Mouse (Mus musculus): ENCODE measurements around the gene Calcoco1.
A peak's percentile ranks its signal among the peaks of the same experiment; 100 is the strongest.

The Calcoco1 gene

DNA sequence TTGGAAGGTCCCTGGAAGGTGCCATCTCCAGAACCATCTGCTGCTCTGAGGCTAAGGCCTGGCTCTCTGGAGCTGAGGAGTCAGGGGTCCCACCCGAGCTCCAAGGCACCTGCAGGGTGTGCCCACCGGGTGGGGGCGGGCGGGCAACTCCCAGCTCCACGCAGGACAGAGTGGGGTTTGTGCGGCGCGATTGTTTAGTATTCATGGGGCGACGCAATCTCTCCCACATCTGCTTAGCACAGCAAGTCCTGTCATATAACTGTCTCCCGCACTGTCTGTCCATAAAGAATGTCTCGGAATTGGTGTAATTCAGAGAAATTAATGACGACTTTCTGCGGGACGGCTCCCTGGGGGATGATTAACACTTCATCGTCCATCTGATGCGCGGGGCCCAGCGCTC, 15.1 kb upstream of the Calcoco1 start:
- no peak for DNase-seq (ENCODE audit: low spot score)

DNA sequence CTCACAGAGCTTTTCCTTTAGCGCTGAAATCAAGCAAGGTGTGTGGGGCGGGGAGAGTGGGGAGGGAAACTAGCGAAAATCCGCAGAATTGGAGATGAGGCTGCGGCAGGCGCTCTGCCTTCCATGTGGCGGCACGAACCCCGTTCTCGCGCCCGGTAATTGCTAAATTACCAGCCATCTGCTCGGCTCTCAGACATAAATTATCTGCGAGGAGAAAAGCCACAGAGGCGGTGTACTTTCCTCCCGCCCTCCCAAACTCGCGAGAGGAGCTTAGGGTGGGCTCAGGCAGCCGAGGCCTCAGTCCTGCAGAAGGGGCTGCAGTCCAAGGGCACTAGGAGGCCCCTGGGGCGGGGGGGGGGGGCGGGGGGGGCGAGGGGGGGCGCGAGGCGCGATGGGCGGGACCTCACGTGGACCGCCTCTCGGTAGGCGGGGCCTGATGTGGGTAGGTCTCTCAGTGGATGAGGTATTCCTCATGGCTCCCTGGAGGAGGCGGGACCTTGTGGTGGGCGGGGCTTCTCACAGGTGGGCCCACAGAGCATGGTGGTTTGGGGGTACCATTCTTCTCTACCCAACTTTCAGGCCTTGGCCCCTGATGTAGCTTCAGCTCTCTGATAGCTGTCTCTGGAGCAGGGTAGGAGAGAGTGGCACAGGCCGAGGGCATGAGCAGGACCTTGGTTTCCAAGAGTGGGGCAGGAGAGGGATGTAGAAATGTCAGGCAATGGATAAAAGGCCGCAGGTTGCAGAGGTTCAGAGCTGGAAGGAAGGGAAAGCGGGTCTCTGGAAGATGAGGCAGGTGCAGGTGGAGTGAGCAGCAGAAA, 14.4 kb upstream of the Calcoco1 start:
- DNase-seq (ENCODE audit: low spot score) = peak; percentile 66

DNA sequence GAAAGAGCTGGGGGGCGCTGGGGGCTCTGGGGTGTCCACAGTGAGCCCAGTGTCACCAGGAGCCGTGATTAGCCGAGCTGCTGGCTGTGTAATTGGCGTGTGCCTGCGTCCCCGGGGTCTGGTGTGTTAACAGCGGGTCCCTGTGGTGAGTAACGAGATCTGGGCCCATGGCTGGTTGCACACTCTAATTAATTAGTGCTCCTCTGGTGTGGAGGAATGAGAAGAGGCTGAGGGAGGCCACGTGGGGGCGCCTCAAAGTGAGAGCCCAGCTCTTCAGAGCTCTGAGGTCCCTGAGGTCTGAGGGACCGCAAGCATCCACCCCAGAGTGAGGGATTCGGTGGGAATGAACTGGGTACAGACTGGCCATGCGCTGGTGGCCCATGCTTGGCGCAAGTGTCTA, 13.1 kb upstream of the Calcoco1 start:
- peak; percentile 36 for DNase-seq (ENCODE audit: low spot score)

DNA sequence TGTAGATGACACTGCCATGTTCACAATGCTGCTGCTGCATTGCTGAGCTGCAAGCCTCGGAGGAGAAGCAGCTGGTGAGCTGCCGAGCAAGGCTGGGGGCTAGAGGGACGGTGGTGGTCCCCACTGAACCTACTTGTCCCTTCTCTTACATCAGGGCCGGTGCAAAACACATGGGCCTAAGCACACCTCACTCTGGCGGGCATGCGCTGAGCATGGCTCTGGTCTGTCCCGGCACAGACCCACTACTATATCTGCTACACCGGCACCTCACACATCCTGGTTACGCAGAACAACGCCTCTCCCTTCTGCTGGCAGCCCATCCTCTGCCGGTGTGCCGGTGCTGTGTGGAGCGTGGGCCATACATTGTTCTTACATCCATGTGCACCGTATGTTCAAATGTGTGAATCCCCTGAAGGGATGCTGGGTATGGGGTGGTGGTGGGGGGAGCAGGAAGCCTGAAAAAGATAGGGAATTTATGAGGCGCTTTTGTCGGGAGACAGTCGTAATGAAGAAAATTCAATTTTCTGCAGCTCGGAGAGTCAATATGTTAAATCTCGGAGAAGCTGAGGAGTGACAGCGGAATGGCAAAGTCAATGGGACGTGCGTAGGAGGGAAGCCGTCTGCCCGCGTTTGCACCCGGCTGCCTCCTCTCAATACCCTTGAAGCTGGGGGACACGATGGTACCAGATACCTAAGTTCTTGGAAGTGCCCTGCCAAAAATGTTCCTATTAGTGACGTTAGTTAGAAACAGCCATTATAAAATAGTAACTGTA, 12.0 kb upstream of the Calcoco1 start:
- no peak for DNase-seq (ENCODE audit: low spot score)

DNA sequence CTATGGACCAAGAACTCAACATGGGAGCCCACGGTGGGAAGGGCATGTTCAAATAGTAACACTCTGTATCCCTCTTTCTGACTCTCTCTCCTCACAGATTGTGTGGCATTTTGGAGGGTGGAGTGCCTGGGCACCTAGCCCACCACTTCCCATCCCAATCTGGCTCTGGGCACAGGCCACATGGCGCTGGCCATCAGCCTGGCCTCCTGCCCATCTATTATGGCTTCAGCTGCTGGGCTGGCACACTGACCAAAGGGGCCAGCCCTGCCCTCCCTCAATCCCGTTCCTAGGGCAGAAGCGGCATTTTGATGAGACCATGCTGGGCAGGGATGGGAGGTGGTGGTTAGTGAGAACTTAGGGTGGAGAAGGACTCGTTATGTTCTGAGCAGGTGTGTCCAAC, 11.3 kb upstream of the Calcoco1 start:
- DNase-seq (ENCODE audit: low spot score) = no peak

DNA sequence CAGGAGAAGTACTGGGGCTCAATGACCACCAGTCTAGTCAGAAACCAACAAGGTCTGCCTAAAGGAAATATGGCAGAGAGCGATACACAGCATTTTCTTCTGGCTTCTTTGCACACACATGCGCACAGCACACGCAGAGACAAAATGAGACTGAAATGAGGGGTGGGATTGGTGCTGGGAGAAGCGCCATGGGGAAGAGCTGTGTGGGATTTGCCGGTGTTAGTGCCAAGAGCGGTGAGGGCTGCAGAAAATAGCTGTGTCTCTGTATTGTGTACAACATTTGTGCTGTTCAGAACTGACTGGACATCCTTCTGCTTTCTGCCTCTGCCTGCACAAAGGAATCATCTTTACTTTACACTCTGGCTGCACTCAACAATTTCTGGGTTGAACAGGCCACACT, 10.4 kb upstream of the Calcoco1 start:
- DNase-seq (ENCODE audit: low spot score) = no peak

DNA sequence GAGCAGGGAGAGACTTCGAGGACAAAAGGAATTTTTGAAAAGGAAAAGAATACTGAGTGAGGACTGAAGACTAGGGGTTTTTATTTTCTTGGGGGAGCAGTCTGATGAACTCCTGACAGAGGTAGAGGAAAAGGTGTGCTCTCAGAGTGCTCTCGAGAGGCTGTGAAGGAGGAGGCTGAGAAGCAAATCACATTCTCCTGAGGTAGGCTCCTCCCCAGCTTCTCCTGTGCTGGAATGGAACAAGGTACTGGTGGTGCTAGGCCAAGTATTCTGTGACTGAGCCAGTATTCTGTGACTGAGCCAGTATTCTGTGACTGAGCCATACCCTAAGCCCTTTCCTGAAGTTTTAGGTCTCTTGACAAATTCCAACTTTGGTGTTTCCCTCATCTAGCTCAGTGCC, 6.0 kb upstream of the Calcoco1 start:
- no peak for DNase-seq (ENCODE audit: low spot score)

DNA sequence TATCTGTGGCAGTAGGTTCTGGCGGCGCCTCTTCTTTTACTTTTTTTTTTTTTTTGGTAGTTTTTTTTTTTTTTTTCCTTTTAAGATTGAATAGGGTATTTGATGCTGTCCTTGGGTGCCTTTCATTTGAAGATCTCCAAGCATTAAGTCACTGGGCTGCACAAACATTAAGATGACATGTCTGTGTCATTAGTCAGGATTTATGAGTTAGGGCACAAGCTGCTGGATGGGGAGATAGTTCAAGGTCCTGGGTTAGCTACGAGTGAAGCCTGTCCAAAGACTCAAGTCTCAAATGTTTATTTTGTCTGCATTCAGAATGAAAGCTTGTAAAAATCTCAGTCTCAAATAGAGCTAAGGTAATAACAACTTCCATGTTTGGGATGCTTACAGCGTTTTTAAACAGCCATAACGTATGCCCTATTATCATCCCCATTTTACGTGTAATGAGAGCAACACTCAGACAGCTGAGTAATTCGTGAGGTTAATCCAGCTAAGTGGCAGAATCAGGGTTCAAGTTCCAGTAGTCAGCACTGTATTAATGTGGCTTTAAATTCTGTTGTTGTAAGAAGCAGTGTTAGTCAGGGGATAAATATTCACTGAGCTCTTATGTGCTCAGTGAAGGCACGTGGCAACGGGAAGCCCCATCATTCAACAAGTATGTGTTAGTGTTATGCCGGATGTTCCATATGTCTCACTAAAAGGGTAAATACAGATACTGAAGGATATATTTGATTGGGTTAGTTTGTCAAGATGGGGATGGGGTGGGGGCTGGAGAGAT, 1.6 kb upstream of the Calcoco1 start:
- no peak for DNase-seq (ENCODE audit: low spot score)

DNA sequence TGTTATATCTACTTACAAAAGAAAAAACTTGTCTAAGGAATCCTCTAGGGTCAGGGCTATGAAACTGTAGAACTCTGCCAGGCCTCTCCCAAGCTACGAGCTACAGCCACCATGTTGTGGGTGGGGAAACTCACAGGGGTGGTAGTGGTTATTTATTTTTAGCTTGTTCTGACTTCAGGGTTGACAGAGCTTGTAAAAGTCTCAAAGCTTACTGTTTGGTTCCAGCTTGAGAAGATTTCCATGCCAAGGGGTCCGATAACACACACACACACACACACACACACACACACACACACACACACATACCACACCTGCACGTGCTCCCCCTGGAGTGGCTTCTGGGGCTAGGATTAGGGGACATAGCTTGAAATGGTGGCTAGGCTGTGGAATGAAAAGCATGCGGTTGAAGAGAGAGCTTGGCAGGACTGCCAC, 538 bp upstream of the Calcoco1 start:
- no peak for DNase-seq (ENCODE audit: low spot score)

DNA sequence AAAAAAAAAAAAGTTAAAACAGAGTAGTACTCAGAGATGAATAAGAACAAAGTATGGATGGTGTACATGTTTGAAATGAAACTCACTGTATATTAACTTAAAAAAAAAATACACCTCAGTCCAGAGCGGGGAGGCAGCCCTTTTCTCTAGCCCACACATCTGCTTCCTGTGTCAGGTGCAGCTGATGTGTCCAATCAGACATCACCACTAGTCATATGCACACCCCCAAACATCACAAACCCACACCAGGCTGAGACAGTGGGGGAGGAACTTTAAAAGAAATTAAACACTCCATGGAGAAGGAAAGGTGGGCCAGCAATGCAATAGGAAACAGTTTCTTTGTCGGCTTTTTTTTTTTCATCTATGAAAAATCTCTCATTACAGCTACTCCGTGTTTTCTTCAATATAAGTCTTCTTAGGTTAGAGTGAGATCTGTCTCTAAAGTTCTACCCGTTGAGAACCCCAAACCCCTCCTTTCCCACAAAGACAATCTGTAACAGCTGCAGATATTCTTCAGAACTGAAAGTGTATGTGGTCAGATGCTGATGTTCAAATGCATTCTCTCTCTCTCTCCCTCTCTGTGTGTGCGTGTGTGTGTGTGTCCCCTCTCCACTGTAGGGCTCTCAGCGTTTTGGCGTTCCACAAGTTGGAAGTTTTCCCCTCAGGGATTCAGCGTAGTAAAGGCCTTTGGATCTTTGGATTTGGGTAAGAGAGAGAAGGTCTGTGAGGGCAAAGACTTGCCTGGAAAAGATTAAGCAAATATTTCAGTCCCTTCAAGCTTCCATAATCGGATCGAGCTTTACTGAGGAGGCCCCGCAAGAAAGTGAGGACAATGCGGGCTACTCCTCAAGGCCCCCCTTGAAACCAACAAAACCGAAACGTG, 721 bp downstream of the Calcoco1 start:
- no peak for DNase-seq (ENCODE audit: low spot score)

DNA sequence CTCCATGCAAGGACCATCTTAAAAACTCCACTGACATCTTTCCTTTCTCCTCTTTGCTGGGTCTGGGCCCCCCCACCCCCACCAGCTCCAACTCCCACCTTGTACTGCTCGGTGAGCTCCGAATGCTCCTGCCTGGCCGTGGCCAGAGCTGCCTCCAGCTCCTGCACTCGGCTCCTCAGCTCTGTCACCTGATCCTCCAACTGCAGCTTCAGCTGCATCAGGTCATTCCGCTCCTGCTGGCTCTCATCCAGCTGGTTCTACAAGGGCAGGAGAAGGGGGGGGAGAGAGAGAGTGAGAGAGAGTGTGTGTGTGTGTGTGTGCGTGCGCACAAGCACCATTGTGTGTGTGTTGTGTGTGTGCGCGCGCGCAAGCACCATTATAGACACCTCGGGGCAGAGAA, 5.8 kb downstream of the Calcoco1 start:
- no peak for DNase-seq (ENCODE audit: low spot score)

DNA sequence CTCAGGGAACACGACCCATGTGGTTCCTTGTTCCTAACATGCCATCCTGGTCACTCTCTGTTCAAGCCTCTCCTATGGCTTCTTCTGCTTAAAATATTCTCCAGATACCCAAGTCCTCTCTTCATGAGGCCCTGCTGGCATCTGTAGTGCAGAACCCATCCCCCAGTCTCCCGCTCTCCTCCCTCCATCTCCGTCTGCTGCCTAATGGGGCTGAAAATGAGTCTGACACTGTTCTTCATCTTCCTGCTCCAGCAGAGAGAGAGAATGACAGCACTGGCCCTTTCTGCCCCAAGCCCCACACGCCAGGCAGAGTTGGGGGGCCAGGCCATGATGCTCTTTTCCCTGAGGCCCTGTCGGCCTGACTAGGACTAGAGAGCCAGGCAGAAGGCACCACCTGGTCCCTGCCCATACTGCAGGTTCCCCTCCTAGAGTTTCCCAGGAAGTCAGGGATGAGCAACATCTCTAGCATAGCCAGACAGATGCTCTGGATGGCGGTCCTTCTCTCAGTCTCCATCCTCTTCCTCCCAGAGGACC, 14.2 kb downstream of the Calcoco1 start:
- DNase-seq (ENCODE audit: low spot score) = no peak

DNA sequence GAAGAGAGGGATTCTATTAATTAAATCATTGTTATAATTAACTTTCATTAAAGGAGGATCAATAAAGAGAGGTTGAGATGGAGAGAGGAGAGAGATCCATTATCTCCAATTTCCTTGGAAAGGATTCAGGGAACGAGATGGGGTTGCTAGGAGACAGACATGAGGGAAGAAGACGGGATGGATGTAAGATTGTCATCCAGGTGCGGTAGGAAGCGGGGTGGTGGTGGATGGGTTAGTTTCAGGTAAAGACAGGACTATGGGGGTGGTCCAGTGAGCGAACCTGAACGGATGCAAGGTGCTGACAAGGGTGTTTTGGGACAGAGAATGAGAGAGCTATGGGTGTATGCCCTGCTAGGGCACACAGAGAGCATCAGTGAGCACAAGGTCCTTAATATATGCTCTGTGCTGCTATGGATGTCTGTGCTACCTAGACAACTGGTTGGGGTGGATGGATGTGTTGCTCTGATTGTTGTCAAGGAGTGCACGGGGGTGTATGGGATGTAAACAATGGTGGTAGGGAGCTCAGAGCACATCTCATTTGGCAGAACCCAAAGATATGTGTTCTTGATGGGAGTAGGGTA, 16.0 kb downstream of the Calcoco1 start:
- DNase-seq (ENCODE audit: low spot score) = no peak

DNA sequence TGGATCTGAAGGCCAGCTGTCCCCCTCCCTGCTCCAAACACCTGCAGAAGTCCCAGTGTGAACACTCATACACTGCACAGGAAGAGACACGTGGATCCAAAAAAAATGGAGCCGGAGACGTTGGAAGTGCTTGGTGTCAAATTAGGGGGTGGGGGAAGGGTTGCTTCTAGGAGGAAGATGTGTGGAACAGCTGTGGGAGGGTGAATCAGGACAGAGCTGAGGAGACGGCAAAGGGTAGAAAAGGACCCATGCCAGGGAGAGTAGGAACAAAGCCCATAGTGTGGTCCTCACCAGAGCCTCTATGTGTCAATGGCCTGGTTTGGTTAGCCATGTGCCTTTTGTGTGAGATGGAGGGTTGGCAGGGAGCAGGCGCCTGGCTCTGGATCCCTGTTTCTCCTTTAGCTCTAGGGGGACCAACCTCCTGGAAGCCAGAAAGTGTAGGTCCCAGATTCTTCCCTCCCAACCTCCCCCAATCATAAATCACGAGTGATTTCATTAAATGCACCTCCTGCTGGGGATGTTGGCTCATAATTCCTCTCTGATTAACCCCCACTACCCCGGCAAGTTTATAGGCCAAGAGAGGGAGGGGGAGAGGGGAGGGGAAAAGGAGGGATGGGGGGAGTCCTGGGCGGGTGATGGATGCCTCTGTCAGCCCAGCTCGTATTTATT, 16.6 kb downstream of the Calcoco1 start:
- DNase-seq (ENCODE audit: low spot score) = no peak

DNA sequence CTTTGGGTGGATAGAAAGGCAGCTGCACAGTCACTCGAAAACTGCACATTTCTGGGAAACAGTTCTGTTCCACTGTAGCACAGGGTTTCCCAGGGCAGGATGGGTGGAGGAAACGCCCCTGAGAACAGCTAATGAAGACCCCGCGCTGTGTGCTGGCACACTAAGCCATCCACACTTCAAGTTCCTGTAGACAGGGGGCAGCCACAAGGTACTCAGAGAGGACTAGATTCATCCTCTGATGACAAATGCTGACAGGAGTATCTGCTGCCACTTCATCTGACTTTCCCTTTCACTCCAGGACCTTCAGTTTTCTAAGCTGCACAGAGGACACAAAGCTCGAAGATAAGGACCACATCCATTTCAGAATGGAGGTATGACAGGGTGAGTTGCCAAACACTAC, 17.2 kb downstream of the Calcoco1 start:
- no peak for DNase-seq (ENCODE audit: low spot score)

DNA sequence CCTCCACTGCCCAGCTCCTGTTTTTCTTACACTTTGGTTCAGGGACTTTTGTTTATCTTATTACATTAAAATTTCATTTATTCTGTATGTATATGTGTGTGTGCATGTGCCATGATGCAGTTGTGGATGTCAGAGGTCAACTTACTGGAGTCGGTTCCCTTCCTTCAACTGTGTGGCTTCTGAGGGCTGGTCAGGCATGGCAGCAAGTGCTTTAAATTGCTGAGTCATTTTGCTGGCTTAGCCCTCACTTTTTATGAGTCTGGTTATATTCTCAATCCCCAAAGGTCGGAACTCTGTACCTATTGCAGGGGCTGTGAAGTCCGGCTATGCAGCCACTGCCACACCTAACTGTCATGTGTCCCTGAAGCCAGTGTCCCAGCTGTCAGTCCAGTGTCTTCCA, 19.0 kb downstream of the Calcoco1 start:
- no peak for DNase-seq (ENCODE audit: low spot score)

DNA sequence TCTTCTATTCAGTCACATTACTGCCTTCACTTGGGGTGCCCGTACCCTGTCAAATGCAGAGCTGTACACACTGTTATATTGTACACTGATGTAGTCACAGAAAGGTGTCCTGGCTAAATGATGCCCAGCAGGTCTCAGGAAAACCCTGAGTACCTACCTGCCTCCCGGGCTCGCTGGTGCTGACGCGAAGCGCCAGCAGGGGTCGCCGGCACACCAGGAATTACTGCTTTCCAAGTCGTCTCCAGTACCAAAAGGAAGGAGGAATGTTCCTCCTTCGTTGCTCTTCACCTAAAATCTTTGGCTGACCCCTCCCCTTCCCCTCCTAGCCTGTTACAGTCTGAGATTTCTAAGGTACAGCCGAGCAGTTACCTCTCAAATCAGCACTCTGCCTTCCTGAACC, 23.8 kb downstream of the Calcoco1 start:
- DNase-seq (ENCODE audit: low spot score) = peak; percentile 79

DNA sequence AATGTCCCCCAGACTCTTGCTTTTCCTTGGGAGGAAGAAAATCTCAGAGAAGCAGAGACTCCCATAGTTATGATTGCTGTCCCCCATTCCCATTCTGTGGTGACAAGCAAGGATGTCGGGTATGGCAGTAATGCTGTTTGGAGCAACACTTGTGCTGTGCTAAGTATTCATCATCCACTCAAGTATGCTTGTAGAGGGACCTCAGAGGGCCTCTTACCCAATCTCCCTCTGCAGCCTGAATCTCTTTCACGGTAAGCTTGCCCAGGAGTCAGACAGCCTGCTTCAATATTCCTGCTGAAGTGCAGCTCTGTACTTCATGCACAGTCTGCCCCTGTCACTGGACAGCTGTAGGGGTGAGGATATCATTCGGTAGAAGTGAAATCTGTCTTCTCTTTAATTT, 25.1 kb downstream of the Calcoco1 start:
- no peak for DNase-seq (ENCODE audit: low spot score)

DNA sequence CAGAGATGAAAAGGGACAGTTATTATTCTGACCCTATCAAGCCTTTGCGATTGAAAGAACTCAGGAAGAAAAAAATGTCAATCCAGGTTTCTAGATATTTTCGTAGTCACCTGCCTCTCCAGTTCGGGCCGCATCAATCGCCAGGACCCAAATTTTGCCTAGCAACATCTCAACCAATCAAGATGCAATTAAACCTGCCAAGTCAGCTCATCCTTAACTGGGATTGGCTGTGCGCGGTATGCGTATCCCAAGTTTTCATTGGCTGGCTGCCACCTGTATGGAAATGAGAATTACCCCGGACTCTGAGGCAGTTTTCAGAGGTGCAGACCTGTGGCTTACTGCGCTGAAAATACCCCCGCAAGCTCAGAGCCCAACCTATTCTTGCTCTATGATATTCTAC, 28.4 kb downstream of the Calcoco1 start:
- peak; percentile 74 for DNase-seq (ENCODE audit: low spot score)

DNA sequence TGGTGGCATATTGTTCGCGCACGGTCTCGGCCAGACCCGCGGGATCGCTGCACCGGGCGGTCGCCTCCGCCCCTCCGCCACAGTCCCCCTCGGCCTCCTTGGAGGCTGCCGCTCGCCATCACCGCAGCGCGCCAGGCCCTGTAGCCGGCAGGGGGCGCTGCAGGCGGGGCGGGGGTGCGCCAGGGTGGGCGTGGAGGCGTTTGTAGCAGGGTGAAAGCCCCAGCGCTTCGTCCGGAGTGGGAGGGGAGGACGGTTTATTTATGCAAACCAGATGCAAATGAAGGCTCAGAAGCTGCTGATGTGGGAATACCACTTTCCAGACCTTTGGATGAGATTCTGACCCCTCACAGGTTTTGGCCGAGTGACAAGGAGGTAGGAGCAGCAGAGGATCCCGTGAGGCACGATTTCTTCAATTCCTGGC, 29.0 kb downstream of the Calcoco1 start:
- peak; percentile 87 for DNase-seq (ENCODE audit: low spot score)
